Mouse (Mus musculus) layer of hippocampus, postnatal 25 days (tissue): Measurements from ENCODE around the gene Me3. TPM values are rescaled to one million over a fixed set of nuclear protein-coding genes. Genes with fewer than 3 reads are reported as not detected.

Experiments used
- DNase-seq, 2 experiments: peaks; one replicate each; pipeline ENCODE4 v3.0.0; 2022; ENCODE audit warnings: mixed read lengths in 2 of 2, low spot score in 1 of 2; ENCODE audit errors: extremely low spot score in 1 of 2
- total RNA-seq, 2 experiments: library from RNA; stranded (reverse); gene quantifications; 2 replicates each; pipeline ENCODE4 v1.2.3; 2021

Gene Me3
- total RNA-seq, 2 experiments from 2014 or later, result 85.8 to 90.6 TPM

DNA sequence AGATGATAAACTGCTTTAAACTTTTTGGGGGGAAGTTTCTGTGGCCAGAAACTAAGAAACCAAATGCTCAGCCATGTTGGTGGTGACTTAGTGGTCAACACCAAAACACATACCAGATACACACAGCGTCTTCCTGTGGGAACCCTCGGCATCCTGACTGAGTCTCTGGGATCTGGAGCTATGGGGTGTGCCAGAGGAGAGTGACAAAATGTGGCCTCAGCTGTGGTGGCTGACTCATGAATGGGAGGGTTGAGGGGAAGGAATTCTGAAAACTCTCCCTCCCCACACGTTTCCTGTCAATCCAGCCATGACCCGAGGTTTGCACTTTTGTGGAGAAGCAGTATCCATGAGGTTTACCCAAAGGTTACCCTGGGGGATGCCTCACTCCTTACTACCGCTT is 32.0 kb downstream of the Me3 start:
- no peak for DNase-seq

DNA sequence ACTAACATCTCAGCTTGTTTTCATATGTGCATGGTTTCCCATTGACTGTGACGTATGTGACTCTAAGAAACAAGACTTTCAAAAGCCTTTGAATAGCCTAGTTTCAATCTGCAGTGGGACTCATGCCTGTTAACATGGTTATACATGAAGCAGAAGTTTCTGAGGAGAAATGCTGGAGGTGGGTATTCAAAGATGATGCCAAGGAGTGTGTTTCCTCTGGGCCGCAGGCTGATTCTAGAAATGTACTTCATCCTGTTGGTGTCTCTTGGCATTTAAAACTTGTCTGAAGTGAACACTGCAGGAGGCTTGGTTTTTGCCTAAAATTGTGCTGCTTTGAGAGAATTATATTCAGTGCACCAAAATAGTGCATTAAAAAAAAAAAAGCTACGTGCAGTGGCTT is 34.2 kb downstream of the Me3 start:
- no peak for DNase-seq

DNA sequence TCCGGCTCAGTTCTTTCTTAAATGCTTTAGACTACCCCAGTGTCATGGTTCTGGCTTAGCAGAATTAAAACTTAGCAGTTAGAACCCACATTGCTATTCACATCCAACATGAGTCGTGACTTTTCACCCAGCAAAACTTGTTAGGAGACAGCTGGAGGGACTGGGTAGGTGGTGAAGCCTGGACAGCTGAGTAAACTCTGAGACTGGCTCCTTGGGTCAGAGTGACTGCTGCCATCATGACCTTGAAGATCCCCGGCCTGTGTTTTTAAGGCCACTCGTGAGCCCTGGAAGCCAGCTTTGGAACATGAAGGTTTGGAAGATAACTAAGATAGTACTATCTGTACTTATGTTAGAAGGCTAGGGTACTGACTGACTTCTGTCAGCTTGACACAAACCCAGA is 35.4 kb downstream of the Me3 start:
- no peak for DNase-seq

DNA sequence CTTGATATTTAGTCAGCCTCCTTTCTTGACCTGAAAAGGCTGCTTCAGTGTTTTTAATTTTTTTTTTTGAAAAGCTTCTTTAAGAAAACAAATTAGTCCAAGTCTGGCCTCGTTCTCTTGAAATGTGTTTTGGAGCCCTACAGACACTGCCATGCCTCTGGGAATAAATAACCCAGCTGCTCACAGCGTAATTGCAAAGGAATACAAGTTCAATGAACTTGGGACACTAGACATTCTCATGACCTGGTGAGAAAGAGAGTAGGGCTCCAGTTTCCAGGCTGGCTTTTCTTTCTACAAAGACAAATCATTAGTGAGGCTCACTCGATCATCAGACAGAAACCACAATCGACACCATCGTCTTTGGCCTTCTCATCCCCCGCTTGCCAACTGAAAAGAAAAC is 37.3 kb downstream of the Me3 start:
- DNase-seq, result no peak

DNA sequence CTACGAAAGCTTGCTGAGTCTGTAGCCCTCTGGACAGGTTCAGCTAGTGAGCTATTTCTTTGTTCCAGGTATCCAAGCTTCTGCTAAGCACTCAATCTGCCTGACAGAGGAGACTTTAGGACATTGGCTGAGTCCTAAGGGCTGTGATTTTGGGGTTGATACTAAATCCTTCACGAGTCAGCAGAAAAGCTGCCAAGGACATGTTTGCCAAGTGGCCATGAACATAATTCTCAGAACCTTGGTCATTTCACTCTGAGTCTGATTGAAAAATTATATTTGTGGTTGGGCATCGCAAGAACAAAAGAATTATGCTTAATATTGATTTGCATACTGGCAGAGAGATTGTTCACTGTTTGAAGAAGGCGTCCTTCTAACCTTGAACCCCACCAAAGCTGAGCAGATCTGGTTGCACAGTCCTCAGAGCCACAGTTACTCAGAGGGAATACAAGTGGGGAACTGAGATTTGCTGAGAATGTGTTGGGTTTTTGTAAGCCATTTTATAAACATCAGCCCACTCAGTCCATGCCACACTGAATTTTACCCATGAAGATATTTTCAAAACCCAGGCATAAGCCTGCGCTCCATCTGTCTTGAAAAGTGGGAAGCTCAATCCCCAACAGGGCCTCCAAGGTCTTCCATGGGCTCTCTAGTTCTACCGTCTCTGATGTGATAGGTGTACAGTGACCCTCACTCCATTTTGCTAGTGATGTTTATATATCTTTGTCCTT is 39.1 kb downstream of the Me3 start:
- DNase-seq, result no peak

DNA sequence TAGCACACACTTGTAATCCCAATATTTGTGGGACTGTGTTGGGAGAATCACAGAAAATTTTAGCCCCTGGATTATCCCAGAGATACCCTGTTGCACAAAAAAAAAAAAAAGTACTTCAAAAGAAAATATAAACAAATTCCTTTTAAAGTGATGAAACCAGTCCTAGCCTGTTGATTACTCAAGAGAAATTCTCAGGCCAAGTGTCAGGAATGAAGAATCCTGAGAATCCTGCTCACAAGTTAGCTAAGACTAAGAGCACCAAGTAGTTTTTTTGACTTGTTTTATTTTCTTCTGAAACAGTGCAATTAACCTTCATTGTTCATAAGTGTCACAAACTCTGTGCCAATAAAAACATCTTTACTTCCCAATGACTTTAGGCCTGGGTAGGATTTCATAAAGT is 44.0 kb downstream of the Me3 start:
- DNase-seq, result no peak

DNA sequence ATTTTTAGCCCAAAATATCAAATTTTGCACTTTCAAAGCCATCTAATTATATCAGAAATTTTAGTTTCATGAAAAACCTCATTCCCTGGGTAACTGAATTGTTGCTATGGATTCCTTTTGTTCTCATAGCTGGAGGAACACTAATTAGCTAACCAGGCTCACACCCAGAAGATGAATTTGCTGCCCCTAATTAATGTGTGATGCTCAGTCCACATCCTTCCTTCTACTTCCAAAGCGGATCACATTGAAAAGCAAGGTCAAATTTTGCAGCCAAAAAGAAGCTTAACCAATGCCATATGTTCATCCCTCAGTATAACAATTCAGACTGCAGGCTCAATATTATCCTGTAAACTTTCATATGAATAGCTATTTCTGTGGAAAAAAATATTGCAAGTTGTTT is 45.7 kb downstream of the Me3 start:
- no peak for DNase-seq

DNA sequence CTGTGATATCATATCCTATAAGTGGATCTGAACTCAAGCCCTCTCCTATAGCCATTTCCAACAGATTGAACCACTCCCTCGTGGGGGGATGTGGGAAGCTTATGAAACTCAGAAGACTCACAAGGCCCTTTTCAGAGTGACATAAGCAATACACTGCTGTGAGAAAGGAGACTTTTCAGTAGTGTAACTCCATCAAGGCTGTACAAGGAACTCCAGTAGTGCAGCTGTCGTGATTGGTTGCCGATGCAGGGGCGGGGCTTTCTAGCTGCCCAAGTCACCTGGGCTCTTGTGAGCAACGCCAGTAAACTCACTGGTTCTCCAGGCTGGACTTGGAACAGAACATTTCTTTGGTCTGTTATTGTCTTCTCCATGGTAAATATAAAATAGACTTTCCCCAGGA is 46.5 kb downstream of the Me3 start:
- DNase-seq, result no peak

DNA sequence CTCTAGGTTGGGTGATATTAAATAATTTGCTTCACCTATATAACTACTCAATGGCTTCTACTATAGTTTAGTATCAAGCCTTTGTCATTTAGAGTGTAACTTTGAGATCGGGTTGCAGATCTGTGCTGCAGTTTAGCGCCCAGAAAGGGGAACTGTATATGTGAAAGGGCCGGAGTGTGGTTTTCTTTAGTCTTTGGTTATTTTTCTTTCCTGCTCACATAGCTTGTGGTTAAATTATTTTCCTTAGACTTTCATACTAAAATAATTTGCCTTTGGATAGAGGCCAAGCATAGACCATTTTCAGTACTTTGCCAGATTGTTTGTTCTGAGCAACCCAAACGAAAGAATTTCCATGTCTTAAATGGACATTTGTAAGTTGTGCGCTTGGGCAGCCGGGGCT is 46.9 kb downstream of the Me3 start:
- no peak for DNase-seq

DNA sequence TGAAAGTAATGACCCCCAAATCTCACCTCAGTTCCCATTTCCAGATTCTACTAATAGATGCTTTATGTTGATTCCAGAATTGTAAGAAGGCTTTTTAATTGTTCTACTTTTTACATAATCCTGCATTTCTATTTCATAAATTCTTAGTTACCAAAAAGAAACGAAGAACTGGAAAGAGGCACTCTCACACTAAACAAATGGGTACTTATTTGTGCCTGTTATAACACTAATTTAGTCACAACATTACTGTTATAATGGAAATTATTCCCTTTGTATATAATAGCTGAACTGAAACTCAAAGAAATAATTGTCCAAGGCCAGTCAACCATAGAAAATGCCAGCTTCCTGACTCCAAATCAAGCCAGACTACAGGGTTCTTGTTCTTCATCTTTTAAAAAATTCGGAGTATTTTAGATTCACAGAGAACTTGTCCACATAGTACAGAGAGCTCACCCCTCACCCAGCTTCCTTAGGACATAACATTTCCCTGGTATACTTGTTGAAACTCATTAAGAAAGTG is 47.5 kb downstream of the Me3 start:
- no peak for DNase-seq

DNA sequence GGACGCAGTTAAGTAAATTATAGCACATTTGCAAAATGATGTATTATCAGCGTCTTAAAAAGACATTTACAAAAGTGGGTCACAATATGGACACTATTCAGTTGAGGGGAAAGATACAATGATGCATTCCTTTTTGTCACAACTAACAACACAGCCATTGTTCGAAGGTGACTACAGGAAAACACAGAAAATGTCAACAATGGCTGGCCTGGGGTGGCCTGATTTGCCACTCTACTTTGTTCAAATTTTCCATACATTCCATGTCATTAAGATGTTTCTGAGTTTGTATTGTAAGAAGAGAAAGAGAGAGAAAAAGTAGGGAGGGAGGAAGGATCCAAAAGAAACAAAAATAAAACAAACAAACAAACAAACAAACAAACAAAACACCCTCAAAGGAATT is 48.7 kb downstream of the Me3 start:
- no peak for DNase-seq

DNA sequence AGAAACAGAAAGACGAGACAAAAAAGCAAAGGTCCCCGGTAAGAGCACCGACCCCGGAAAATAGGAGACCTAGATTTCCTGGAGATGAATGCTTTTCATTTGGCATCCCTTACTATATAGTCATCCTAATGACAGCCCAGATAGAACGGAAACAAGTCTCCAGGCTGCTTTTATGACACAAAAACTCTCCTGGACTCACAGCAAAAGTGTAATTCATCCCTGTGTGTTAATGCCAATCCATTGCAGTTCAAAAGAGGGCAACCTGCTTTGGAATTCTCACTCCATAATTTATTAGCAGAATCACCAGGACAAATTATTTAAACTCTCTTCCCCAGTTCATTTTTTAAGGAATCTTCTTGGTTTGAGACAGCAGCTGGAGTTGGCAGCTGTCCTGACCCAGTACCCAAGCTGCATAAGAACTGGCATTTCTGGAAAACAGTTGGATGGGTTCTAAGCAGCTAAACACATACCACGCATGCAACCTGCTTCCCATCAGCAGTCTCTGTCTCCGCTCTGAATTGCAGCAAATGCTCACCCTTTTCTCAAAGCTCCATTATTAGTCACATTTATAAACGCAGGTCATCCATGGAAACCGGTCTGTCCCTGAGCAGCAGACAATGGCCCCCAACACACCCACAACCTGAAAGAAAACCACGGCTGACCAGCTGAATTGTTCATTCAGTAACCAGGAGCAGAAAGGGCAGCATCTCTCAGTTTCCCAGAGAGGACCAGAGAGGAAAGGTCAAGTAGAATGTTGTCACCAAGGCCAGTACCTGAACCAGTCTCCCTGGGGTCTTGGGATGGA is 49.7 kb downstream of the Me3 start:
- DNase-seq, result no peak

DNA sequence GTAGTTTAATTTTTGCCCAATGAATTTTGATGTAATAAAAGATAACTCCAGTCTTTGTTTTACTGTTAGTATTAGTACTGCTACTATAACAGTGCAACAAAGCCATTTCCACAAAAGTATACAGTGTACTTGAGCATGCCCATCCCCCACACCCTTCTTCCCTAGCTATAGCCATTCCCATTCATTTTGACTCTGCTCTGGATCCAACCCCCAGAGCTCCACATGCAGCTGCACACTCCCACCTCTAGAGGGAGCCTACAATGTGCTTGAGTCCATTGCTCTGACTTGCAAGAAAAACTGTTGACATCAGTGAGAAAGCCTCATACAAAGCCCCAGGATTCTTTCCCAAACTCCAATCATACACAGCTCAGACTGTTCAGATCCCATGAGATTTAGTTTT is 66.0 kb downstream of the Me3 start:
- DNase-seq, result no peak

DNA sequence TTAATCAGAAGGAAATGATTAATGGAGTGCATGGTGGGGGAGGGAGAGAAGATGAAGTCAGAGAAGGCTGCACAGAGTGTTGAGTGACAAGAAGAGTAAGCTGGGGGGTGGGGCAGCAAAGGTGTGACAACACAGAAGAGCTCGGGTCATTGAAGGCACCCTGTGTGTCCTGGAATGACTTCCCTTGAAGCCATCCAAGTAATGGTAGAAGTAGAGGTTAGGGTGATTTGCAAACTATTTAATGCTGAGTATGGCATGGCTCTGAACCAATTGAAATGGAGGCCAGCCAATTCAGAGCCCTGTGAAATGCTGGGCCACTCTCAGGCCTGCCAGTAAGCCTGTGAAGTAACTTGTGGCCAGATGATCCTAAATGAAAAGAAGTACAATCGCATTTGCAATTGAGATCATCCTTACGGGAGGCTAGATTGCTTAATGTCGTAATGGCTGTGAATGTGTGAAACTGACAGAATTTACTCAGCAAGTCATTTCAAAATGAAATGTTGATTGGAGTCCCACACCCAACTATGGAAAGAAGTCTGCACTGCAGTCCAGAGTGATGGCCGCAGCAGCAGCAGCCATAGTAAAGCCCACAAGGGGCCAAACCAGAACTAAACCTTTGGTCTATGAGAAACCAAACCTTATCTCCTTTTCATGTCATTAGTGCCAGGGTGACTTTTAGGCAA is 67.6 kb downstream of the Me3 start:
- DNase-seq, result no peak

DNA sequence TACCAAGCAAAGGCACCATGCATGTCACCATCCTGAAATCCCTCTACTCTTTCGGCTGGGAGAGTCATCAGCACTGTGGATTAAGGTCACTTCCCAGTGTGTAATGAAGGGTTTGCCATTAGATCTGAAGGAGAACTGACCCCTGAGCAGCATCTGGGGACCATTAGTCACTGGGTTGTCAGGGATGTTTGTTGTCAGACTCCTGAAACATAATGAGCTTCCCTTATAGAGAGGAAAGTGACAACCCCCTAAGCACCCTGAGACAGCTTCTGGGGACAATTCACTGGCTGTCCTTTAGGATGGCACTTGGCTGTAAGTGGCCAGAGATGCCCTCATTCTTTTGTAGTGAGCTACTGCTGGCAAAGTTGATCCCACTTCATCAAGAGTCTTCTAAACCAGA is 68.3 kb downstream of the Me3 start:
- no peak for DNase-seq

DNA sequence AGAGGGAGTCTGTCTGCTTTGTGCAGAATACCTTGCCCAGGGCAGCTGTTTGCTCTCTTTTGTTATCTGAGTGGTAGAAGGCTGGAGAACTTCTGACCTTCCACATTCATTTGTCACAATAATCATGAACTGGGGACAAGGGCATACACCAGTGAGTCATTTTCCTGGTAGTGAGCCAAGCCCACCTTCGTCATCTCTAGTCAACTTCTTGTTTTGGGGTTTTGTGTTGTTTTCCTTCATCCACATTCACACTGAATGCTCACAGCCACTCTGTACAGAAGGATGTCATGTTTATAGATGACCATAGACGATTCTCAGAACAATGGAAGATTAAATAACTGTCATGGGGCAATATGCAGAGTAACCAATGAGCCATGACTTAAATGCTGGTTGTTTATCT is 78.6 kb downstream of the Me3 start:
- no peak for DNase-seq

DNA sequence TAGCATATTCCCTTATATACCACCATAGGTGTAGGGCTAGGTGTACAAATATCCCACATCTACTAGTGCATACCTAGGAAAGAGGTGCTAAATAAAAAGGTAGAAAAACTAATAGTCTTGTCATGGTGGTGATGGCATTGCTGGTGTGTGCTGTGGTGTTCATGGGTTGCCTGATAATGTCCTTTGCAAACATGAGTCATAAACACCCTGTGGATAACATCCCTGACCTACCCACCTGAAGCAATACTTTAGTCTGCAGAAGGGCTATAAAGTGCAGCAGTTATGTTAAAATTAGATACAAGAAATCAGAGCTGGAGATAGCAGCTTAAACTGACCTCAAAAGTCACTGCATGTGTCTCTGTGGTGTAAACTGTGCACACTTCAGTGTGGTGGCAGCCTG is 80.9 kb downstream of the Me3 start:
- no peak for DNase-seq

DNA sequence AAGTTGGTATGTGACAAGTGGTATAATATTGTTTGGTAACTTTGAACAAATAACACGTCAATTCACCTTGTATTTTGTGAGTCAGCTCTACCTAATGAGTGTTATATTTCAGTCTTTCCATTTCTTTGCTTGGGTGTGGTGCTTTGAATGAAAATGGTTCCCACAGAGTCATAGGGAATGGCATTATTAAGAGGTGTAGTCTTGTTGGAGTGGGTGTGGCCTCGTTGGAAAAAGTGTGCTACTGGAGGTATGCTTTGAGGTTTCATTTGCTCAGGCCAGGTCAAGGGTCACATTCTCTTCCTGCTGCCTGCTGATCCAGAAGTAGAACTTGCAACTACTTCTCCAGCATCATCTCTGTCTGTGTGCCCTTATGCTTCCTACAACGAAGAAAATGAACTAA is 84.0 kb downstream of the Me3 start:
- DNase-seq, result no peak

DNA sequence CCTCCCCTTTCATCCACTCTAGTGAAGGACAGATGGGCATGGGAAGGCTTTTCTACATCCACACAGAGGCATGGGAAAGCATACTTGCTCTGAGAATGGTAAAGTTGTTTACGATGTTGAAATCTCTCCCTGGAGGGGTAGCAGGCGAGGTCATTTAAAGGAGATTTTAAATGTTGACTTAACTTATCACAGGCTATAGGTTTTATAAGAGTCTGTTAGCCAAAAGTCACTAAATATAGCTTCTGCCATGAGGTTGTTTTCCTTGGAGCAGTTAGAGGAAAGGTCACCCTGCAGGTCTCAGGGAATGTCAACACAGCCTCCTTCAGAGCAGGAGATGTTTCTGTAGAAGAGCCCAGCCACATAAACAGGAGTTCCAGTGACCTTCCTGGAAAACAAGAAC is 85.3 kb downstream of the Me3 start:
- no peak for DNase-seq

DNA sequence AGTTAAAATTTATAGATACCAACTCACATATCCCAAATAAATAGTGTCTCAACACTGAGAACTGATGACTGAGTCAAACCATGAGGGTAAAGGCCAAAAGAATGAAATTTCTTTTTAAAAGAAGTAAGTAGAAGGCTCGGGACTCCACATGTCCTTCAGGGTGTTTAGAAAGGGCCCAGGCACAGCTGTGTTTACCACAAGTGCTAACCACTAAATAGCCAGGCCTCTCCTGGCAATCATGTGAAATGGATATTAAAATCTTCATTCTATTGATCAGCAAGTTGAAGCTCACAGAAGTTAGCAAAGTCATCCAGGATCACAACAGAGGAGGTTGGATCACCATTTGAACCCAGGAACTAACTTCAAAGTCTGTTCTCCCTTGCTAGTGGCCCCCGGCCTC is 86.1 kb downstream of the Me3 start:
- no peak for DNase-seq

DNA sequence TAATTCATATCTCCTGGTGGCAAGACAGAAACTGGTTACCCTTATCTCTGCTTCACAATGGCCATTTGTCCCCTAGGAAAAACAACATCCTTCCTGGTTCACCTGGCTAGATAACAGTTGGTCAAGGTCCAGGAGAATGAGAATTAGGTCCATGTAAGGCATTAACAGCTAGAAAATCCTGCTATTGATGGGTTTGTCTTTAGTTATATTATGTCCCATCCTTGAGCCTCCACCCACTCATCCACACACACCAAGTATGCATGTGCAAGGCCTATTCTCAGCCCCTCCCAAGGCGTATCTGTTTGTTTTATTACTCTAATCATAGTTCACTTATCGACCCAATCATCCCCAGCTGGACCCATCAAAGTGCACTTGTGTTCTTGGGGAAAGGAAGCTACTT is 88.1 kb downstream of the Me3 start:
- no peak for DNase-seq
